Mouse (Mus musculus): Measurements from ENCODE around the gene Arfrp1.

DNA sequence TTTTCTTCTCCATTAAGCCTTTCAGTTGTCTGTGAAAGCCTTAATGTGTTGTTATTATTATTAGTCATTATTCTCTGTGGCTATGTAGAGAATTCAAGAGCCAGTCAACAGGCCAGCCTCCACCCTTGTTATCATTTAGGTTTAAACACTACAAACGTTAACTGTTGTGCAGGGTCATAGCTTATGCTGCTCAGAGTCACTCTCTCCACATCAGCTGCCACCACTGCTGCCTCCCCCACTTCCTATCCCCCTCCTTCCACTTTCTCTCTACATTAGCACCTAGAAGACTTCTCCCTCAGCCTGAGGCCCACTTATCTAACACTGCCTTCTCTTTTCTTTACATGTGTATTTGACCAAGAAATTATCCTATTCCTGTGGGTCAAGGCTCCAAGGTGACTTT lies 36.3 kb upstream of the Arfrp1 start:
- TF ChIP-seq POLR2A (IDR thresholded peaks at IDR 0.05; ENCODE audit: insufficient read depth, low read depth, low read length), result no peak
- TF ChIP-seq EP300 (IDR thresholded peaks at IDR 0.05; ENCODE audit: insufficient read depth, low read depth, low read length), result no peak
- no peak for TF ChIP-seq CTCF (IDR thresholded peaks at IDR 0.05)

All from heart, adult 2 months (tissue).